Mouse (Mus musculus) liver, embryonic 14.5 days (tissue): ENCODE measurements around the gene Dock6. TPM values are rescaled to one million over a fixed set of nuclear protein-coding genes. Genes with fewer than 3 reads are reported as not detected.

Source experiments
- ATAC-seq: fragments of 200-750 bp; cut with Nextera tagmentation; 2 replicates; pipeline ENCODE4 v1.8.0; 2017; ENCODE audit warnings: moderate number of reproducible peaks, mild to moderate bottlenecking, moderate library complexity; ENCODE audit not compliant: insufficient read depth
- DNase-seq, 3 experiments: peaks; one replicate each; pipeline ENCODE4 v3.0.0-alpha.2; 2012 to 2013; ENCODE audit warnings: low read depth in 3 of 3, low spot score in 3 of 3
- H3K27ac ChIP-seq: fragments of 300-500 bp; sonication (generic); 2 replicates; pipeline ENCODE4 v1.5.1; 2014; ENCODE audit warnings: moderate library complexity, mild to moderate bottlenecking, control low read depth, inconsistent platforms
- H3K27me3 ChIP-seq: fragments of 300-500 bp; sonication (generic); 2 replicates; pipeline ENCODE4 v1.6.1; 2014; ENCODE audit warnings: mild to moderate bottlenecking, low read length, moderate library complexity; ENCODE audit not compliant: control insufficient read depth, insufficient read depth
- H3K36me3 ChIP-seq: fragments of 300-500 bp; sonication (generic); replicated peaks from 2 replicates; pipeline ENCODE4 v1.6.1; 2014; ENCODE audit warnings: low read depth; ENCODE audit not compliant: control insufficient read depth, insufficient read depth
- H3K4me1 ChIP-seq, 2 experiments: fragments of 200-500 bp in 1 of 2; fragments of 300-500 bp in 1 of 2; sonication (generic) in 1 of 2; replicated peaks; 2 replicates each; pipeline ENCODE4 v1.6.1; 2012 to 2014; ENCODE audit warnings: antibody characterized with exemption in 1 of 2, inconsistent platforms in 1 of 2, low read length in 1 of 2; ENCODE audit not compliant: control insufficient read depth in 2 of 2, insufficient read depth in 2 of 2
- H3K4me2 ChIP-seq: fragments of 300-500 bp; sonication (generic); 2 replicates; pipeline ENCODE4 v1.6.1; 2014; ENCODE audit warnings: low read depth, mild to moderate bottlenecking, control low read depth, moderate library complexity
- H3K4me3 ChIP-seq, 2 experiments: fragments of 200-500 bp in 1 of 2; fragments of 300-500 bp in 1 of 2; sonication (generic) in 1 of 2; 2 replicates each; pipeline ENCODE4 v1.5.1; 2012 to 2014; ENCODE audit warnings: low read depth in 2 of 2, low read length in 2 of 2, mild to moderate bottlenecking in 2 of 2, control low read depth in 1 of 2, inconsistent platforms in 1 of 2, moderate library complexity in 1 of 2; ENCODE audit not compliant: insufficient read depth in 1 of 2
- H3K9ac ChIP-seq: fragments of 300-500 bp; sonication (generic); replicated peaks from 2 replicates; pipeline ENCODE4 v1.6.1; 2014; ENCODE audit warnings: mild to moderate bottlenecking, control low read depth, moderate library complexity
- H3K9me3 ChIP-seq: fragments of 300-500 bp; sonication (generic); 2 replicates; pipeline ENCODE4 v1.6.1; 2016; ENCODE audit warnings: low read length, mixed read lengths; ENCODE audit not compliant: control insufficient read depth
- CTCF ChIP-seq: IDR thresholded peaks from 2 replicates; pipeline ENCODE4 v1.5.1; 2016; ENCODE audit warnings: antibody characterized with exemption, low read depth, control low read depth
- EP300 ChIP-seq: IDR thresholded peaks from 2 replicates; pipeline ENCODE4 v1.6.1; 2016; ENCODE audit warnings: antibody characterized with exemption, low read depth
- WGBS: fragments of 180-500 bp; shearing (Covaris S2); extraction: QIAGEN DNeasy Blood & Tissue Kit; methylation state at CpG from one replicate; pipeline ENCODE4 v1.1.7; 2014; ENCODE audit not compliant: insufficient replicate concordance; 5-methylcytosine and 5-hydroxymethylcytosine counted together
- polyA plus RNA-seq, 2 experiments: library from polyadenylated mRNA; depleted of rRNA in 1 of 2; stranded (reverse) in 1 of 2; unstranded in 1 of 2; fragments of >200 nt; fragmentation: Nextera tagmentation in 1 of 2; extraction: Ambion mirVana in 1 of 2; gene quantifications; 2 replicates each; pipeline versions ENCODE4 v1.2.1 to v1.2.3; 2012 to 2014

Gene Dock6
- polyA plus RNA-seq (2012; rRNA removed) = 6.7 and 9.0 TPM in 2 replicates
- polyA plus RNA-seq (2014; fragmentation: Nextera tagmentation; extraction: Ambion mirVana) = 2.1 and 3.4 TPM in 2 replicates

DNA sequence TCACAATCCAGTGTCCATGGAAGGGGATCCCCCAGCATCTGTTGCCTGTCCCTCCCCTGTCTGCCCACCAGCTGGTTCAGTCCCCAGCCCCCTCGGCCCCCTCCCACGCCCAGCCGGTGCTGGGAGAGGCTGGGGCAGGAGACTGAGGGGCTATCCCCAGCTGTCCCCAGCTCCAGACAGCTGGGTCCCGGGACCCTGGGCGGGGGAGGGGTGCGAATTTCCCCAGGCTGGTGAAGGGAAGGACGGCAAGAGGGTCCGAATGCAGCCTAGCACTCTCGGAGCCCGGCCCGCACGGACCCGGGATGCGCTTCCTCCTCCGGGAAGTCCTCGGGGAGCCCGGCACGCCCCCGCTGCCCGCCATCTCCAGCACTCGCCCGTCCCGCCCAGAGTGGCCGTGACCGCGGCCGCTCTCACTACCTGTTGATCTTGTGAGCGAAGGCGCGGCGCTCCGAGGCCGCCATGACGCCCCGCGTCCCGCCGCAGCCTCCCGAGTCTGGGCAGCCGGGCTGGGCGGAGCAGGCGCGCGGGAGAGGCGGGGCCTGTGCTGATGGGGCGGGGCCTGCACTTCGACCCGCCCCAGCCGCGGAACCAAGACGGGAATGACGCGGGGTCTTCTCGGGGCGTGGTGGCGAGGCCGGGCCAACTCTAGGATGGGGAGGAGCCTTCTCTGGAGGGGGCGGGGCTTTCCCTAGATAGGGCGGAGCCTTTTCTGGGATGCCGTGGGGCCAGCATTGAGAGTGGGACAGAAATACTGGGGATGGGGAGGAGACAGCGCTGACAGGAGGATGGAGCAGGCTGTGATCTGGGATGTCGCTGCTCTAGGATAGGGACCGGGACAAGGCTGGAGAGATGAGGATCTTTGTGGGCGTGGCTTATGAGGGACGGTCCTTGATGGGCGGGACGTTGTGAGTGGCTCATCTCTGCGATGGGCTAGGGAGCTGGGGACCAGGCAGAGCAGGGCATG lies at the start of gene Dock6:
Dock6 (minus strand) TSS at position 508 of the 964 bp plus-strand sequence.
- TF ChIP-seq EP300 (no peak), CTCF (no peak)
- H3K9me3 ChIP-seq = no peaks in the 10 kb centered on the region
- under 1% methylated on average over 68 of the region's 68 CpGs for WGBS

DNA sequence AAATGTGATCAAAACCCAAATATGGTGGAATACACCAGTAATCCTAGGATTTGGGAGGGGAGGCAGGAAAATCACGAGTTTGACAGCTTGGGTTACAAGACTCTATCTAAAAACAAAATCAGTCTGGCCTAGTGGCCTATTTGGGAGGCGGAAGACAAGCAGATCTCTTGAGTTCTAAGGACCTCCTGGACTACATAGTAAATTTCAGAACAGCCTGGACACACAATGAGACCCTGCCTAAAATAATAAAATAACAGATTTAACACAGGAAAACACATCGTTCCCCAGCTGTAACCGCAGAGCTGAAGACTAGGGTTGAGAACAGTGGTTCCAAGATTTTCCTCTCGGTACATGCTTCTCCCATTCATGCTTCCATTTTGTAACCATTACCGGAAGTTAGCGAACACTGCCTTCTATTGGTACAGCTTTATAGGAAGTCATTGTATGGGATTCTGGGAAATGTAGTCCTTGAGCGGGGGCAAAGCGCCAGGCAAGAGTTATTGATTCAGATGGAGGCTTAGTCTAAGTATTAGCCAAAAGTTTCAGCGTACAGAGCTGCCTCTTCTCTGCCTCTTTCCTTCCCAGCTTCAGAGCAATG lies 48.9 kb upstream of the Dock6 start:
- peak overlapping the region; percentile 62 for H3K4me2 ChIP-seq
- H3K9ac ChIP-seq = no peak overlapping the region
- no peak for TF ChIP-seq EP300
- TF ChIP-seq CTCF = peak; percentile 10; the same call in 1 of the 2 replicates
- DNase-seq (peak; percentile 50 to 64 (median 54)), ATAC-seq (peak; percentile 48; the same call in 1 of the 2 replicates)
- H3K27ac ChIP-seq = no peak overlapping the region
- H3K4me3 ChIP-seq = peak overlapping the region; percentile 48 to 54
- WGBS = 12% methylated on average over 10 of the region's 10 CpGs
- H3K36me3 ChIP-seq = no peaks in the 10 kb centered on the region
- H3K9me3 ChIP-seq = no peaks in the 10 kb centered on the region
- no peaks in the 10 kb centered on the region for H3K27me3 ChIP-seq
- no peaks in the 10 kb centered on the region; a peak in 2 of 4 replicates for H3K4me1 ChIP-seq

More for the DNA sequence above, at the start of gene Dock6:
- Histone ChIP-seq H3K36me3 (no peaks in the 10 kb centered on the region), H3K9ac (peak within 1 kb of the TSS; percentile 57), H3K27me3 (no peaks in the 10 kb centered on the region), H3K4me3 (peak within 1 kb of the TSS; percentile 67 to 69), H3K4me2 (peak within 1 kb of the TSS; percentile 76), H3K4me1 (peaks cover 4 to 9% of the 10 kb centered on the region in 2 experiments; a peak in 3 of 4 replicates), H3K27ac (no peak within 1 kb of the TSS)
- peak; percentile 42 to 59 (median 59) for DNase-seq
- ATAC-seq = peak; percentile 85

DNA sequence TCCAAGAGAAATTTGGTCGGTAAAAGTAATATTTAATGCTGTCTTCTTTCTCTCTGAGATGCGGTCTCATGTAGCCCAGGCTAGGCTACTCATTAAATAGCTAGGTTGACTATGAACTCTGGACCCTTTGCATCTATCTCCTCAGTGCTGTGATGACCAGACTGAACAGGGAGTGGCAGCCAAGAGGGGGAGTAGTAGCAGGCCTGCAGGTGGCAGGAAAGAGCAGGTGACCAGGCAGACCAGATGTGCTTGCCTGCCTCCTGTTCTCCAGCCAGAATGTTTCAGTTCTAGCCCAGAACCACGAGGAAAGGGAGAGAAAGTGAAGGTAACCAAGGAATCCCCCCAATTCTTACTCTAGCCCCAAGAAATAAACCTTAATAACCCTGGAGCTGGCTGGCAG lies 36.8 kb upstream of the Dock6 start:
- DNase-seq (no peak), ATAC-seq (no peak)
- H3K4me1 ChIP-seq = no peaks in the 10 kb centered on the region
- H3K27me3 ChIP-seq = no peaks in the 10 kb centered on the region
- TF ChIP-seq CTCF (peak; percentile 53), EP300 (no peak)
- H3K9ac ChIP-seq = no peak overlapping the region
- H3K27ac ChIP-seq = no peak overlapping the region
- no peaks in the 10 kb centered on the region for H3K9me3 ChIP-seq
- no peak overlapping the region for H3K4me2 ChIP-seq
- 48% methylated on average over 3 of the region's 3 CpGs for WGBS
- no peaks in the 10 kb centered on the region for H3K36me3 ChIP-seq
- H3K4me3 ChIP-seq = no peak overlapping the region

DNA sequence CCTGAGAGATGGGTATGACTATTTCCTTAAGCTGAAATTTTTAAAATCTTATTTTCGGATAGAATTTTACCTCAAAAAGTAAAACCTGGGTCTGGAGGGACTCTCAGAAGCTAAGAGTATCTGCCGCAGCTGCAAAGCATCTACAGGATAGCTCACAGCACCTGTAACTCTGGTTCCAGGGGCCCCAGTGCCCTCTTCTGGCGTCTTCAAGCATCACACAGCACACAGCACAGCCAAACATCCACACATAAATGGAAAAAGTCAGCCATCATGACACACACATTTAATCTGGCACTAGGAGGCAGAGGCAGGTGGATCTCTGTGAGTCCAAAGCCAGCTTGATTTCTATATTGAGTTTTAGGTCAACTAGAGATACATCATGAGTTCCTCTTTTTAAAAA lies 24.2 kb upstream of the Dock6 start:
- Histone ChIP-seq H3K9ac (no peak overlapping the region), H3K27me3 (no peaks in the 10 kb centered on the region), H3K9me3 (no peaks in the 10 kb centered on the region), H3K4me2 (no peak overlapping the region), H3K27ac (no peak overlapping the region), H3K4me3 (no peak overlapping the region), H3K36me3 (no peaks in the 10 kb centered on the region), H3K4me1 (no peaks in the 10 kb centered on the region)
- DNase-seq (no peak), ATAC-seq (no peak)
- 51% methylated on average over 3 of the region's 3 CpGs for WGBS
- 0 out of 2 replicates have a peak, but pooled peaks have one; percentile 23 for TF ChIP-seq CTCF
- TF ChIP-seq EP300 = no peak

DNA sequence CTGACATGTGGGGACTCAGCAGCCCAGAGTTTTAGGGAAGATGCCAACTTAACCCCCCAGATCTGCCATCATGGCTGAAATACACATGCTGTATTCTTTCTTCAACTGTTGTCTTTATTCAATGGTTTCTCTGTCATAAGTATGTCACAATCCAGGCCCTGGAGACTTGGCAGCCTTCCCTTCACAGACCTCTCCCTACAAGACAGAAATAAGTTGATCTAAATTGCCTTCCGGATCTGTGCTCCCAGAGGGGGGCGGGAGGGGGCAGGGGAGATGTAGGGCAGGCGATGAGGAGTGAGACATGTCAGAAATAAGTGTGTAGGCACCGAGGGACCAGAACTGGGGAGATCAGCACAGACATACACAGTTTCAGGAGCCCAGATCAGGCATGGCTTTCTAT lies 19.8 kb upstream of the Dock6 start:
- no peak overlapping the region for H3K9ac ChIP-seq
- H3K9me3 ChIP-seq = no peaks in the 10 kb centered on the region
- WGBS = 60% methylated on average over 4 of the region's 4 CpGs
- no peaks in the 10 kb centered on the region for H3K36me3 ChIP-seq
- no peak overlapping the region for H3K4me2 ChIP-seq
- no peaks in the 10 kb centered on the region; a peak in 1 of 4 replicates for H3K4me1 ChIP-seq
- no peak overlapping the region for H3K27ac ChIP-seq
- no peak overlapping the region for H3K4me3 ChIP-seq
- TF ChIP-seq CTCF (no peak), EP300 (no peak)
- ATAC-seq (no peak), DNase-seq (no peak)
- no peaks in the 10 kb centered on the region for H3K27me3 ChIP-seq
